Mouse (Mus musculus) spleen, embryonic (tissue): ENCODE data around the gene Snx27.

ENCODE experiments used
- CTCF ChIA-PET: fragments of 350-600 bp; sonication (Branson Sonifier 250); formaldehyde crosslinking; loops from one replicate; lab custom pipeline; 2022; lab: Charles Lee

The Snx27 gene

GRCm38 (mm10) chr3:94582456-94582891 is at the start of gene Snx27:
Gene Snx27 (minus strand): TSS chr3:94582716.
- CTCF ChIA-PET = no interaction called here

GRCm38 (mm10) chr3:94629876-94630275 is 47.4 kb upstream of the Snx27 start:
- CTCF ChIA-PET = no interaction called here

GRCm38 (mm10) chr3:94628712-94629111 is 46.2 kb upstream of the Snx27 start:
- CTCF ChIA-PET = no interaction called here

- CTCF ChIA-PET = no interaction called here
These were observed 41.8 kb upstream of the Snx27 start for GRCm38 (mm10) chr3:94624281-94624680.

- CTCF ChIA-PET = no interaction called here
These were observed 40.0 kb upstream of the Snx27 start for GRCm38 (mm10) chr3:94622550-94622949.

GRCm38 (mm10) chr3:94621740-94622507 is 39.4 kb upstream of the Snx27 start:
- CTCF ChIA-PET = no interaction called here

- CTCF ChIA-PET = no interaction called here
These were observed 34.2 kb upstream of the Snx27 start for GRCm38 (mm10) chr3:94616717-94617116.

- CTCF ChIA-PET = interaction anchor here (0.6 kb wide), 1 partner anchor 235 kb away, joined by 8 read pairs; no protein-coding TSS in a partner anchor
These were observed 30.9 kb upstream of the Snx27 start for GRCm38 (mm10) chr3:94613258-94613878.

- CTCF ChIA-PET = no interaction called here
These were observed 29.8 kb upstream of the Snx27 start for GRCm38 (mm10) chr3:94612274-94612673.

- CTCF ChIA-PET = interaction anchor here (0.8 kb wide), 1 partner anchor 10 kb away, joined by 3 read pairs; no protein-coding TSS in a partner anchor
These were observed 29.3 kb upstream of the Snx27 start for GRCm38 (mm10) chr3:94611834-94612233.

GRCm38 (mm10) chr3:94611343-94611742 is 28.8 kb upstream of the Snx27 start:
- CTCF ChIA-PET = interaction anchor here (0.8 kb wide), 1 partner anchor 10 kb away, joined by 3 read pairs; no protein-coding TSS in a partner anchor

GRCm38 (mm10) chr3:94610581-94610980 is 28.1 kb upstream of the Snx27 start:
- CTCF ChIA-PET = no interaction called here

- CTCF ChIA-PET = no interaction called here
These were observed 27.1 kb upstream of the Snx27 start for GRCm38 (mm10) chr3:94609621-94610020.

GRCm38 (mm10) chr3:94601959-94602358 is 19.4 kb upstream of the Snx27 start:
- CTCF ChIA-PET = interaction anchor here (0.7 to 1.0 kb wide), 2 partner anchors 10 to 239 kb away, joined by 3 read pairs; no protein-coding TSS in a partner anchor

- CTCF ChIA-PET = no interaction called here
These were observed 14.8 kb upstream of the Snx27 start for GRCm38 (mm10) chr3:94597224-94597779.

GRCm38 (mm10) chr3:94595871-94596287 is 13.4 kb upstream of the Snx27 start:
- CTCF ChIA-PET = no interaction called here

- CTCF ChIA-PET = no interaction called here
These were observed 8.6 kb upstream of the Snx27 start for GRCm38 (mm10) chr3:94591066-94591465.

- CTCF ChIA-PET = no interaction called here
These were observed 5.4 kb upstream of the Snx27 start for GRCm38 (mm10) chr3:94587962-94588361.

GRCm38 (mm10) chr3:94582944-94583343 is 428 bp upstream of the Snx27 start:
- CTCF ChIA-PET = interaction anchor here (0.6 kb wide), 1 partner anchor 206 kb away, joined by 3 read pairs; no protein-coding TSS in a partner anchor

- CTCF ChIA-PET = no interaction called here
These were observed 592 bp downstream of the Snx27 start for GRCm38 (mm10) chr3:94581793-94582455.

GRCm38 (mm10) chr3:94581138-94581780 is 1.3 kb downstream of the Snx27 start:
- CTCF ChIA-PET = interaction anchor here (0.6 kb wide), 1 partner anchor 438 kb away, joined by 4 read pairs; no protein-coding TSS in a partner anchor
